Mouse (Mus musculus): Measurements from ENCODE around the gene Abca4. TPM values are rescaled to one million over a fixed set of nuclear protein-coding genes. Genes with fewer than 3 reads are reported as not detected.

Gene Abca4
- 3.1 and 4.1 TPM in 2 replicates for total RNA-seq (2014; rRNA removed)
- polyA plus RNA-seq (2015; fragmentation: Nextera tagmentation; extraction: Ambion mirVana), result 0.94 and 1.1 TPM in 2 replicates

DNA sequence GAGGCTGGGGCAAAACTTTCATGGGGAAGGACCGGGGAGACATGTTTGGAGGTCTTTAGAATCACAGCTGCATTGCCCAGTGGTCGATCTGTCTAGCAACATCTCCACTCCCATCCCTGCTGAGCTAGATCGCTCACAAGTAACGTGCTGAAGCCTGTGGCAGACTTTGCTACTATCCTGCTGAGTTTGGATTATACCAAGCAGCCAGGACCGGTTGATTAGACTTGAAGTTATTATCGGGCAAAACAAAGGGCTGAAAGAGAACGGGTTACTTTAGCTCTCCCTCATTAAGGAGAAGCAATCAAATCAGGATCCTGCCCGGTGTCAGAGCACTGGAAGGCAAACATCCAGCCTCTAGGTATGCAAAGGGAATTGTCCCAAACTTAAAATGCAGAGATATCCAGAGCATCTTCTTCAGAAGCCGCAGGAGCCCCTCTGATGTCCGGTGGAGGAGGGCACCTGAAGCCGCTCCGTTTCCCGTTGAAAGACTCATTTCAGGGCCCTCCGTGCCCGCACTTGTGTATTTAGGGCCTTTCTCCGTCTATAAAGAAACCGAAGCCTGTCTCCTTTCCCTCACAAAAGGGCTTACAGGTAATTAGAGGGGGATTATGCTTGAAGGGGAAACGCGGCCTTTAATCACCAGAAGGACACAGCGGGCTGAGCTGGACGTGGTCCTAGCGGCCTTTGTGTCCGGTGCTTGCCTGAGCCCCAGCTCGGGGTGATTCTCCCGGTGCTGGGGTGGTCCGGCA, at the start of gene Abca4:
Gene Abca4, plus strand, starts transcription at position 645 of the 749 bp plus-strand sequence.
- no peak for TF ChIP-seq CTCF (IDR thresholded peaks at IDR 0.05; ENCODE audit: low read depth)
- peak within 1 kb of the TSS; percentile 27 for H3K4me2 ChIP-seq (ENCODE audit: low read depth)
- H3K4me3 ChIP-seq (ENCODE audit: low read depth, low read length), result peak within 1 kb of the TSS; percentile 23
- peak; percentile 30 for DNase-seq
- 4% methylated on average over 26 of the region's 26 CpGs for WGBS
- peaks cover 14% of the 10 kb centered on the region; the same call in 1 of the 2 replicates for H3K4me1 ChIP-seq (ENCODE audit: insufficient read depth)
- H3K27ac ChIP-seq (ENCODE audit: low read depth, low read length), result no peak within 1 kb of the TSS
- no peaks in the 10 kb centered on the region for H3K36me3 ChIP-seq (ENCODE audit: insufficient read depth)
- no peaks in the 10 kb centered on the region for H3K9me3 ChIP-seq (ENCODE audit: low read length)
- peaks cover 23% of the 10 kb centered on the region for H3K27me3 ChIP-seq (ENCODE audit: insufficient read depth, low read length)
- no peak for ATAC-seq
- no peak within 1 kb of the TSS for H3K9ac ChIP-seq

DNA sequence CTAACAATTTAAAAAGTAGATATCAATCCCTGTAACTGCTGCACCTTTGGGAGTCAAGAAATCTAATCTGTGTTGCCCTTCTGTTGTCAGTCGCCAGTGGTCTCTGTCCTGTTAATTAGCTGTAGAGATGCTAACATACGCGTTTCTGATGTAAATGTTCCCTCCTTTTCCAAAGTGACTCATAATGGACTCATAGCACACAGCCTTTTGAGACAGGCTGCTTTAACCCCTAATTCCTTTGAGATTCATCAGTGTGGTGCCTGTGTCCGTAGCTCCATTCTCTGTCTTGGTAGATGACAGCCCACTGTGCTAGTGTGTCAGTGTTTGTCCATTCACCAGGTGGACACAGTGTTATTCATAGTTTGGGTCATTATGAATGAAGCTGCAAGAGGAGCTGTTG, 49.1 kb upstream of the Abca4 start:
- no peak for ATAC-seq
- WGBS, result 56% methylated on average over 4 of the region's 4 CpGs
- TF ChIP-seq CTCF (IDR thresholded peaks at IDR 0.05; ENCODE audit: low read depth), result no peak

DNA sequence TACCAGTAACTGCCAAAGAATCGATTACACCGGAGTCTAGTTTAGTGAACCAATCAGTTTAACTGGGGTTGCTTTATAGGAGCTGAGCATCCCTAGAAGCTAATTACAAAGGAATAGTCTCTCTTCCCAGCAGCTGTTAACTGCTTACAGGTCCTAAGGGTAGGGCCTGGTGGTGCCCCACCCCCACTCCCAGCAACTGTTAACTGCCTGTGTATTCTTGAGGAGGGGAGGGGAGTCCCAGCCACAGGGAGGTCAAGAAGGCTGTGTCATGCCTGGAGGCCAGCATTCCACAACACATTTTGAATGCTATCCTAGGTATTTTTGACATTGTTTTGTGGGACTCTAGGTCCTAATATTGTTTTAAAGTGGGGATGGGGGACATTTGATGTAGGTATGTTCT, 44.3 kb upstream of the Abca4 start:
- Histone ChIP-seq H3K4me1 (ENCODE audit: insufficient read depth) (no peaks in the 10 kb centered on the region), H3K27ac (ENCODE audit: low read depth, low read length) (no peak overlapping the region), H3K9ac (no peak overlapping the region), H3K4me2 (ENCODE audit: low read depth) (no peak overlapping the region), H3K4me3 (ENCODE audit: low read depth, low read length) (no peak overlapping the region), H3K27me3 (ENCODE audit: insufficient read depth, low read length) (no peaks in the 10 kb centered on the region), H3K36me3 (ENCODE audit: insufficient read depth) (no peaks in the 10 kb centered on the region), H3K9me3 (ENCODE audit: low read length) (no peaks in the 10 kb centered on the region)
- WGBS, result 80% methylated on average over 2 of the region's 2 CpGs
- no peak for TF ChIP-seq CTCF (IDR thresholded peaks at IDR 0.05; ENCODE audit: low read depth)
- DNase-seq (no peak), ATAC-seq (no peak)

More for the DNA sequence above, 49.1 kb upstream of the Abca4 start:
- H3K36me3 ChIP-seq (ENCODE audit: insufficient read depth), result no peaks in the 10 kb centered on the region
- H3K9me3 ChIP-seq (ENCODE audit: low read length), result no peaks in the 10 kb centered on the region
- H3K9ac ChIP-seq, result no peak overlapping the region
- DNase-seq, result no peak
- H3K4me3 ChIP-seq (ENCODE audit: low read depth, low read length), result no peak overlapping the region
- H3K4me2 ChIP-seq (ENCODE audit: low read depth), result no peak overlapping the region
- no peaks in the 10 kb centered on the region for H3K4me1 ChIP-seq (ENCODE audit: insufficient read depth)
- no peak overlapping the region for H3K27ac ChIP-seq (ENCODE audit: low read depth, low read length)
- H3K27me3 ChIP-seq (ENCODE audit: insufficient read depth, low read length), result no peaks in the 10 kb centered on the region

DNA sequence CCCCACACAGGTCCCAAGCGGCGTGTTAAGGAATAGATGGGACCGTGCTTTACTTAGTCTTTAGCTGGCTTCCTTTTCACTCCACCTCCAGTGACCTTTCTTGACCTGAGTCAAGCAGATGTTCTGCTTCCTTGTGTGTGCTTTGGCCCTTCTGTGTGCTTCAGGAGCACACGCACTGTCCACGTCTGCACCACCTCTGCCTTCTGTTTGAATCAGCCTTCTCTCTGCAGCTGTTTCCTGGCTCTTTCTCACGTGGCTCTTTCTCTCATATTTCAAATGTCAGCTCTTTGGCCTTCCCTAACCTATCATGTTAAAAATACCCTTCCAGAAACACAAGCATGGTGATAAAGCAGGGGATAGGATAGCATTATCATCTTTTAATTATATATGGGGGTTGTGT, 42.7 kb upstream of the Abca4 start:
- Histone ChIP-seq H3K27me3 (ENCODE audit: insufficient read depth, low read length) (no peaks in the 10 kb centered on the region), H3K4me3 (ENCODE audit: low read depth, low read length) (no peak overlapping the region), H3K27ac (ENCODE audit: low read depth, low read length) (no peak overlapping the region), H3K9ac (no peak overlapping the region), H3K9me3 (ENCODE audit: low read length) (no peaks in the 10 kb centered on the region), H3K36me3 (ENCODE audit: insufficient read depth) (no peaks in the 10 kb centered on the region), H3K4me2 (ENCODE audit: low read depth) (no peak overlapping the region), H3K4me1 (ENCODE audit: insufficient read depth) (no peaks in the 10 kb centered on the region)
- ATAC-seq (no peak), DNase-seq (no peak)
- no peak for TF ChIP-seq CTCF (IDR thresholded peaks at IDR 0.05; ENCODE audit: low read depth)
- 84% methylated on average over 6 of the region's 6 CpGs for WGBS

DNA sequence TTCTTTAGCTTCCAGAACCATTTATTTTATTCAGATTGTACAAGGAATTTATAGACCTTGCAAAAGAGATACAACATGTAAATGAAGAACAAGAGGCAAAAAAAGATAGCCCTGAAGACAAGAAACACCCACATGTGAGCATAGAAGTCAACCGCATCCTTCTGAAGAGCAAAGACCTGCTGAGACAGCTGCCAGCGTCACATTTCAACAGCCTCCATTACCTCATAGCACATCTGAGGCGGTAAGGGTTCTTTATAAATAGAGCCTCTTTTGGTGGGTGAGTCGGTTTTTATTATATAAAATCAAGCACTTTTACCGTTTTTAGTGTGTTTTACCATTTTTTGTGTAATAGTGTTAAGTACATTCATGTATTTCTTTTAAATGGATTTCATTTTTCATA, 34.4 kb upstream of the Abca4 start:
- H3K4me1 ChIP-seq (ENCODE audit: insufficient read depth), result no peaks in the 10 kb centered on the region
- 88% methylated on average over 5 of the region's 5 CpGs for WGBS
- DNase-seq (no peak), ATAC-seq (no peak)
- H3K9me3 ChIP-seq (ENCODE audit: low read length), result no peaks in the 10 kb centered on the region
- H3K4me2 ChIP-seq (ENCODE audit: low read depth), result no peak overlapping the region
- 0 out of 2 replicates have a peak, but pooled peaks cover 3% of the 10 kb centered on the region for H3K36me3 ChIP-seq (ENCODE audit: insufficient read depth)
- H3K9ac ChIP-seq, result no peak overlapping the region
- no peak for TF ChIP-seq CTCF (IDR thresholded peaks at IDR 0.05; ENCODE audit: low read depth)
- no peaks in the 10 kb centered on the region for H3K27me3 ChIP-seq (ENCODE audit: insufficient read depth, low read length)
- H3K4me3 ChIP-seq (ENCODE audit: low read depth, low read length), result no peak overlapping the region
- H3K27ac ChIP-seq (ENCODE audit: low read depth, low read length), result no peak overlapping the region

DNA sequence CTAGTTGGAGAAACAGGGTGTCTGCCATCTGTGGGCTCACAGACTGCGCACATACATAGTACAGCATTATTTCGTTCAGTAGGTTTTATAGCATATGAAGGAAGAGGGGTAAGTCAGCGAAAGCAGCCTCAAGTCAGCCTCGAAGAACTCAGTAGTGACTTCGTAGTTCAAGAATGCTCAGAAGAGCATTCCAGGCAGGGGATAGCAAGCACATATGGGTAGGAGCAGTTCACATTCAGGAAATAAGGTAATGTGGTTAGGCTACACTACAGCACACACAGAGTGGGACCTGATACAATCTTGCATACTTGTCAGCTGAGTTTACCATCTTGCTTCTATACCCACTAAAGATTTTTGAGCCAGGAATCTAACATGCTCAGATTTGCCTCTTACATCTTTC, 34.0 kb upstream of the Abca4 start:
- DNase-seq, result no peak
- Histone ChIP-seq H3K9me3 (ENCODE audit: low read length) (no peaks in the 10 kb centered on the region), H3K4me1 (ENCODE audit: insufficient read depth) (no peaks in the 10 kb centered on the region), H3K27ac (ENCODE audit: low read depth, low read length) (no peak overlapping the region), H3K9ac (no peak overlapping the region), H3K36me3 (ENCODE audit: insufficient read depth) (0 out of 2 replicates have a peak, but pooled peaks cover 3% of the 10 kb centered on the region), H3K4me3 (ENCODE audit: low read depth, low read length) (no peak overlapping the region), H3K27me3 (ENCODE audit: insufficient read depth, low read length) (no peaks in the 10 kb centered on the region), H3K4me2 (ENCODE audit: low read depth) (no peak overlapping the region)
- WGBS, result 89% methylated on average over 5 of the region's 5 CpGs
- ATAC-seq, result no peak
- no peak for TF ChIP-seq CTCF (IDR thresholded peaks at IDR 0.05; ENCODE audit: low read depth)

DNA sequence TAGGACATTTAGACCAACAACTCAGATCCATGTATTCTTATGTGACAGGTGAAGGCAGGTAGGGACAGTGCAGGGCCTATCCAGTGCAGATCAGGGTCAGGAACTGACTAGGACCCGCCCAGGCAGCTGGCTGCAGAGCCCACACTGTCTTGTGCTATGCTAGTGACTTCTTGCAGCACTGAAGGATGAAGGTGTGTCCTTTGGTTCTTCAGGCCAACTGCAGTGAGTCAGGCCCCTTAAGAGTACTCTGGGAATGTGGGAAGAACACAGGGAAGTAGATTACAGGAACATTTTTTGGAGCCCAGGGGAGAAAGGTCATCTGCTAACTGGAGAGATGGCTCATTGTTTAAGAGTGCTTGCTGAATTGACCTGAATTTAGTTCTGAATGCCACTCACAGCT, 31.8 kb upstream of the Abca4 start:
- H3K9ac ChIP-seq, result no peak overlapping the region
- H3K4me3 ChIP-seq (ENCODE audit: low read depth, low read length), result no peak overlapping the region
- DNase-seq (no peak), ATAC-seq (no peak)
- WGBS, result 71% methylated on average over 1 of the region's 1 CpGs
- H3K36me3 ChIP-seq (ENCODE audit: insufficient read depth), result 0 out of 2 replicates have a peak, but pooled peaks cover 3% of the 10 kb centered on the region
- H3K9me3 ChIP-seq (ENCODE audit: low read length), result no peaks in the 10 kb centered on the region
- no peak for TF ChIP-seq CTCF (IDR thresholded peaks at IDR 0.05; ENCODE audit: low read depth)
- no peak overlapping the region for H3K27ac ChIP-seq (ENCODE audit: low read depth, low read length)
- no peaks in the 10 kb centered on the region for H3K27me3 ChIP-seq (ENCODE audit: insufficient read depth, low read length)
- H3K4me2 ChIP-seq (ENCODE audit: low read depth), result no peak overlapping the region
- no peaks in the 10 kb centered on the region for H3K4me1 ChIP-seq (ENCODE audit: insufficient read depth)
